Comparison of ENCODE assay signal across 9 mouse cellular contexts in the genomic region with DNA sequence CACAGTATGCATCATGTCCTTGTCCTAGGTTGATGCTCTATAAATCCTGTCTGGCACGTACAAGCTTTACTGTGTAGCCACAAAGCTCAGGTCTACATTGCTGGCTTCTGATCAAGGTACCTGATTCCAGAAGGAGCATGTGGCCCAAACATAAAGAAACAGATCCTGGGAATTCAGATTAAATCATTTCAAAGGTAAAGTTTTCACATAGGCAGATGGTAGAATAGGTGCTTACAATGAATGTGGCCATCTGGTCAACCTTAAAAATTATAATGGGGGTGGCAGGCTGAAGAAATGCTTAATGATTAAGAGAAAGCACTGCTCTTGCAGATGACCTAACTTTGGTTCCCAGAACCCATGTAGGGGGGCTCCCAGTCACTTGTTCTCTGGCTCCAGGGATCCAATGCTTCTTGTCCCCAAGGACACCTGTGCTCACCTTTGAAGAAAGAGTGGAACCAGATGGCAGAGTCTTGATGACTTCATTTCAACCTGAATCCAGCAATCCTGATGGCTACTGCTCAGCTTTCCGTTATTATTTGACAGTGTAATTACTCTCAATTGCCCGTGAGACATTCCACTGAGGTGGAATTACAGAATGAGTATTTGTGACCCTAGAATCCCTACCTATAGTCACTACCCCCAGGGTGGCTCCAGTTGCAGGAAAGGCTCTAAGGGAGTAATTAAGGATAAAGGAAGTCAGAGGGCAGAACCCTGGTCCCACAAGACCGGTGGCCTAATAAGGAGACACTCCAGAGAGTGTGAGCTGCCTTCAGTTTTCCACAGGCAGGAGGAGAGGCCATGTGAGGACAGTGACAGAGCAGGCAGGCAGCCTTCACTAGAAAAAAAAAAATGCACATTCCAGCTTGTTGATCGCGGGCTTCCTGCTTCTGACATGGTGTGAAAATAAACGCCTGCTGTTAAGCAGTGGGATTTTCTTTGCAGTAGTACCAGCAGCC.
DNase-seq lines count a peak whose midpoint lies in the region; ATAC-seq and TF ChIP-seq lines count a peak whose summit lies in the region.
"Had no signal": no experiment of that assay in that cellular context is flagged by ENCODE, and none has a peak within 500 bp of the region (broad histone marks: within the 10 kb centered on the region; RNA-seq: fewer than 3 reads in every experiment).

No protein-coding gene starts in this region.

- no peak for ATAC-seq in kidney, embryonic 14.5 days (ENCODE audit: low FRiP score, low TSS enrichment)
- ATAC-seq in embryonic facial prominence, embryonic 11.5 days (replicated peaks; ENCODE audit: insufficient number of reproducible peaks, low FRiP score, low TSS enrichment, low read depth), result no peak
- no peak for ATAC-seq in hindbrain, embryonic 14.5 days (ENCODE audit: low FRiP score)

- no peak overlapping the region for H3K4me2 ChIP-seq in kidney, embryonic 14.5 days (replicated peaks; ENCODE audit: low read depth, low read length)
- H3K4me2 ChIP-seq in embryonic facial prominence, embryonic 11.5 days (ENCODE audit: low read depth, low read length), result no peak overlapping the region
- H3K4me2 ChIP-seq in hindbrain, embryonic 14.5 days (replicated peaks), result no peak overlapping the region
- H3K4me2 ChIP-seq: lung, embryonic 14.5 days had no signal

- H3K4me1 ChIP-seq in kidney, embryonic 14.5 days (ENCODE audit: control insufficient read depth, insufficient read depth, low read length), result no peaks in the 10 kb centered on the region
- no peaks in the 10 kb centered on the region for H3K4me1 ChIP-seq in embryonic facial prominence, embryonic 11.5 days (ENCODE audit: control insufficient read depth, insufficient read depth, low read length)
- H3K4me1 ChIP-seq in hindbrain, embryonic 14.5 days (replicated peaks; ENCODE audit: control insufficient read depth, insufficient read depth, low read length), result no peaks in the 10 kb centered on the region

- no peak overlapping the region for H3K4me3 ChIP-seq in kidney, embryonic 14.5 days (ENCODE audit: low read length)
- no peak overlapping the region for H3K4me3 ChIP-seq in embryonic facial prominence, embryonic 11.5 days (ENCODE audit: low read depth, low read length)
- H3K4me3 ChIP-seq in hindbrain, embryonic 14.5 days (replicated peaks; ENCODE audit: low read length), result no peak overlapping the region
- H3K4me3 ChIP-seq in left cerebral cortex, adult 2 months, result no peak overlapping the region

- WGBS in kidney, embryonic 14.5 days, result 21% methylated on average over 7 of the region's 7 CpGs
- 33% methylated on average over 7 of the region's 7 CpGs for WGBS in embryonic facial prominence, embryonic 11.5 days
- 65% methylated on average over 7 of the region's 7 CpGs for WGBS in hindbrain, embryonic 14.5 days

- H3K36me3 ChIP-seq in kidney, embryonic 14.5 days (ENCODE audit: control insufficient read depth, insufficient read depth, low read length), result no peaks in the 10 kb centered on the region
- no peaks in the 10 kb centered on the region for H3K36me3 ChIP-seq in embryonic facial prominence, embryonic 11.5 days (replicated peaks; ENCODE audit: control insufficient read depth, insufficient read depth, low read depth, low read length)
- H3K36me3 ChIP-seq in hindbrain, embryonic 14.5 days (replicated peaks; ENCODE audit: control insufficient read depth, insufficient read depth), result no peaks in the 10 kb centered on the region

- H3K9me3 ChIP-seq in kidney, embryonic 14.5 days (ENCODE audit: control insufficient read depth, low read length), result no peaks in the 10 kb centered on the region
- no peaks in the 10 kb centered on the region for H3K9me3 ChIP-seq in embryonic facial prominence, embryonic 11.5 days (replicated peaks; ENCODE audit: control insufficient read depth, low read length)
- H3K9me3 ChIP-seq in hindbrain, embryonic 14.5 days (ENCODE audit: control insufficient read depth, low read length), result no peaks in the 10 kb centered on the region

- intact Hi-C loops in left cerebral cortex, adult 2 months (cut with DNase I), result no loop called here

- no peak overlapping the region for H3K9ac ChIP-seq in kidney, embryonic 14.5 days (ENCODE audit: low read depth, low read length)
- H3K9ac ChIP-seq in embryonic facial prominence, embryonic 11.5 days (replicated peaks; ENCODE audit: low read length), result no peak overlapping the region
- no peak overlapping the region for H3K9ac ChIP-seq in hindbrain, embryonic 14.5 days
- H3K9ac ChIP-seq: lung, embryonic 14.5 days had no signal

- no peak; the same call in 1 of the 2 replicates for TF ChIP-seq CTCF in left cerebral cortex, adult 2 months (IDR thresholded peaks at IDR 0.05)

- peak; percentile 24 for DNase-seq in kidney, adult 11 months
- peak; percentile 53 for DNase-seq in cerebellum, adult 11-12 months
- peak; percentile 14 for DNase-seq in embryonic facial prominence, embryonic 11.5 days (ENCODE audit: low spot score)
- peak; percentile 28 for DNase-seq in heart, postnatal 4 days
- no peak for DNase-seq in hindbrain, embryonic 14.5 days (ENCODE audit: low spot score)
- DNase-seq in left cerebral cortex, adult 2 months (ENCODE audit: extremely low spot score in 1 of 2, low spot score in 2 of 2), result no peak
- DNase-seq in ovary, postnatal 36 days (ENCODE audit: low spot score), result no peak
- DNase-seq: lung, embryonic 14.5 days had no signal

- no peak overlapping the region for H3K27ac ChIP-seq in kidney, embryonic 14.5 days (ENCODE audit: low read depth, low read length)
- H3K27ac ChIP-seq in embryonic facial prominence, embryonic 11.5 days (replicated peaks; ENCODE audit: low read depth, low read length), result no peak overlapping the region
- no peak overlapping the region for H3K27ac ChIP-seq in hindbrain, embryonic 14.5 days
- H3K27ac ChIP-seq in left cerebral cortex, adult 2 months, result no peak overlapping the region

- no peaks in the 10 kb centered on the region for H3K27me3 ChIP-seq in kidney, embryonic 14.5 days (ENCODE audit: control insufficient read depth, insufficient read depth, low read length)
- no peaks in the 10 kb centered on the region for H3K27me3 ChIP-seq in embryonic facial prominence, embryonic 11.5 days (ENCODE audit: control insufficient read depth, insufficient read depth, low read length)
- no peaks in the 10 kb centered on the region; the same call in 1 of the 2 replicates for H3K27me3 ChIP-seq in hindbrain, embryonic 14.5 days (ENCODE audit: control insufficient read depth, insufficient read depth, low read length)

Comparison
In these comparisons a context has a peak if more than half of its experiments do, and no peak if none do; other contexts are left out.
1. DNase-seq: peak in kidney, adult 11 months (single experiment), cerebellum, adult 11-12 months (single experiment), embryonic facial prominence, embryonic 11.5 days (single experiment) and heart, postnatal 4 days (single experiment); none in hindbrain, embryonic 14.5 days (single experiment), left cerebral cortex, adult 2 months (0 of 2) and ovary, postnatal 36 days (single experiment).